Mouse (Mus musculus): ENCODE measurements around the gene Rbm33.
A peak's percentile ranks its signal among the peaks of the same experiment; 100 is the strongest.

Rbm33 gene

DNA sequence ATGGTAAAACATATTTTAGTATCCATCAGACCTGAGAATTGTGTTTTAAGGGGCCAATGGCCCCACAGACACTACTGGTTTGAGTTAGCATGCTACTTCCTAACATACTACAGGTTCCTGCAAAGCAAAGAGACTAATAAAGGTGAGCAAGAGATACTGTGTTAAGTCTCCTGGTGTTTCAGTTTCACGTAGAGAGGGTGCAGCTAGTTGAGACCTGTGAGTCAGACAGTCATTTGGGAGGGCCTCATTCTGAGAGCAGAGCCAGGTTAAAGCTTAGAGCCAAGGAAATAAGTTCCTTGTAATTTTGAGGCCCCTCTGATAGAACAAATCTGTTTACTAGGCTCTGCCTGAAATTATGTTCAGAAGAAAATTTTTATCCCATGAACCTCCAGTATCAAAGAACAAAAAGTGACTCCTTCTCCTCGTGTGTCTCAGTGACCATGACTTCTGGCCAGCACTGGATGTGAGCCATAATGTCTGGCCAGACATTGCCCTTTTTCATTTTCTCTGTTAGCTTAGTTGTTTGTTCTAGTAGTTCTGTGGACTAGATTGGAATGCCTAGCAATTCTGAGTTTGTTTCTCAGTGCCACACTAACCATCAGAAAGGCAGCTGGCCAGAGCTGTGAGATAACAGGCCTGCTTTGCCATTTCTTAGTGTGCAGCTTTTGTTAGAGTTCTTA, 95.2 kb downstream of the Rbm33 start:
- no peak for DNase-seq (ENCODE audit: low read depth, low spot score)

- no peak for DNase-seq (ENCODE audit: low read depth, low spot score)
Measured at GRCm38 (mm10) chr5:28413533-28413932, 96.6 kb downstream of the Rbm33 start.

GRCm38 (mm10) chr5:28414076-28414475, 97.2 kb downstream of the Rbm33 start:
- DNase-seq (ENCODE audit: low read depth, low spot score) = no peak

DNA sequence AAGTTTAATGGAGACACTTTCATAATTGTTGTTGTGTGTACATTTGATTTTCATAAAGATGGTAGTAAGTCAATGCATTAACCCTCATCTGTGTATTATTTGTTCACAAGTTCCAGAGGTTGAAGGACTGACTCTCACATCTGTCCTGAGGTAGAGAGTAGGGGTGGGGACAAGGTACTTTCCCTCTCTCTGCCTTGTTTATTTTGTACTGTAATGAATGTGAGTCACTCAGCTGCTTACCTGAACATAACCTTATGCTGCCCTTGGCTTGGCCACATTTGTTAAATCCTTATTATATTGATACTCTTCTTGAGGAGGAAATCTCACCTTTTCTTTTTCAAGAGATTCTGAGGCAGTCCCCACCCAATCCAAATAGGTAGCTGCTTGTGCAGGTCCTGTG, 99.1 kb downstream of the Rbm33 start:
- no peak for DNase-seq (ENCODE audit: low read depth, low spot score)

DNA sequence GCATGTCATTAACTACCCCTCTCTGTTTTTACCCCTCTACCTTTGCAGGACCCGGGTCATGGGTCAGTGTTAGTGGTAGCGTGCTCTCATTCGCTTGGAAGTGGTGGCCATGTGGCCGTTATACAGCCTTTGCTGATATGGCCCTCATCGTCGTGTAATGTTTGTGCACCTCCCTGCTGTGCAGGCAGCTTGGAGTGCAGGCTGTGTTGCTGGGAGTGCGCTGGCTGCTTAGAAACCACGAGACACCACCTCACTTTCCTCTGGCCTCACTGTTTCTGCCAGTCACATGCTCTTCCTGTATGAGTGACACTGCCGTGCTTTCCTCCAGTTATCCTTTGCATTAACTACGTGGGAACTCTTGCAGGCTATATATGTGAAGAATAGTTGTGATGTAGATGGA, 101.8 kb downstream of the Rbm33 start:
- no peak for DNase-seq (ENCODE audit: low read depth, low spot score)

GRCm38 (mm10) chr5:28419640-28420265, 102.8 kb downstream of the Rbm33 start:
- no peak for DNase-seq (ENCODE audit: low read depth, low spot score)

- no peak for DNase-seq (ENCODE audit: low read depth, low spot score)
Measured at GRCm38 (mm10) chr5:28423781-28424180, 106.9 kb downstream of the Rbm33 start.

DNA sequence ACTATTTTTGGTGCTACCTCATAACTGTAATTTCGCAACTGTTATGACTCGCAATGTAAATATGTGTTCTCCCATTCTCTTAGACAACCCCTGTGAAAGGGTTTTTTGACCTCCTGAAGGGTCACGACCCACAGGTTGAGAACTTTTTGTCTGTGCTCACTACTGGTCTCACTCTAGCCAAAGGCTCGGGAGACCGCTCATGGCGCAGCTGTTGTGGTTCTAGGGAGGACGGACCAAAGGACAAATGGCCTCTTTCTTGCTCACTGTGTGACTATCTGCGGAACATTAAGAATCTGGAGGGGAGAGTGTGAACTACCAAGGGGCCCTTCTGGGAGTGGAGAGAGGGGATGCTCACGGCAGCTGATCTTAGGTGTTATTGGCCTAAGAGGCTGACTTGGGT, 109.0 kb downstream of the Rbm33 start:
- no peak for DNase-seq (ENCODE audit: low read depth, low spot score)

DNA sequence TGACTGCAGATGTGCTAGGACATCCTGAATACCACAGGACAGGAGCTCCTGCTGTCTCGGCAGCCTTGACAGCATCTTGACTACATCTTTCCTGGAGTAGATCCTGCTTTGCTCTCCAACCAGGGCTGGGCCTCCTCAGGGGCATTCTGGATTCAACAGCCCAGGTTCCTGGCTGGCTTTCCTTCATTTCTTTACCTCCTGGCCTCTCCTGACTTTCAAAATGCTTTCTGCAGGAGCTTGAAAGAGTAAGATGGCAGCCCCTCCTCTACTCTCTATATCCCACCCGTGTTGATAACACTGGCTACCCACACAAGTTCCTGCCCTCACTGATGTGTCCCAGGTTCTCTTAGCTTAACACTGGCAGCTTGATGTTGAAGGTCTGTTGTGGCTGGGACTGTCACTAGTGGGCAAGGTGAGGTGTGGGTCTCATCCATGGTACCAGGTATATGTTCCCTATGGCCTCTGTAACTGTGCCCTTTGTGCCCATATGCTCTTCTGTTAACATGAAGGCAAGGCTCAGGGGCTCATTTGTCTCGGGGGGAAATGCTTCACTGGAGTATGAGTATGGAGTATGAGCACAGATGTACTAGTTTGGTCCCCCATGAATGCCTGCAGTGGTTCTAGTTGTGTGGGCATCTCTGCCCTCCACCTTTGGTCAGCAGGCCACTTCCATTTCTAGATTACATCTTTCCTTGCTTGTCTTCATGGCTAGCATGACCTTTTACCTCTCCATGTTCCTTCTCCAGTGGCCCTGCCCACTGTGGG, 133.4 kb downstream of the Rbm33 start:
- no peak for DNase-seq (ENCODE audit: low read depth, low spot score)

DNA sequence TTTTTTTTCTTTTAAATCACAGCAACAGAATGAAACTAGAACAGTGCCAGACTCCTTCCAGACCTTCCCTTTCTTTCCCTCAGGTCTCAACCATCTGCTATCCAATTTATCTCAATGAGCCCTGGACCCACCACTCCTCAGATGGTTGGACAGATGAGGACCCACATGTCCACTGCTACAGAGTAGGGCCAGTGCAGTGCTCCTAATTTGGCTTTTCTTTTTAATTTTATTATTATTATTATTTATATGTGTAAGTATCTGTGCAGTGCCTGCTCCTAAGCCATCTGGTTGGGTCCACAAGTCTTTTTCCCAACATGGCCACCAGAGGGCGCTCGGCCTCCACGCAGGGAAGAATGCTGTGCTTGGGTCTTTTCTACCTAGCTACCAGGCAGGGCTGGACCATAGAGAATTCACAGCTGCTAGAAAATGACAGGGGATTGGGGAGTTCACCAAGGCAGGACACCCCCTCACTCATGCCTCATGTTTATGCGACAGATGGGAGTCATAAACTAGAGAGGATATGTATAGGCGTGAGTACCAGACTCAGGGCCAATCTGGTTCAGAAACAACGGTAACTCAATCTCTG, 134.2 kb downstream of the Rbm33 start:
- peak; percentile 69 for DNase-seq (ENCODE audit: low read depth, low spot score)

DNA sequence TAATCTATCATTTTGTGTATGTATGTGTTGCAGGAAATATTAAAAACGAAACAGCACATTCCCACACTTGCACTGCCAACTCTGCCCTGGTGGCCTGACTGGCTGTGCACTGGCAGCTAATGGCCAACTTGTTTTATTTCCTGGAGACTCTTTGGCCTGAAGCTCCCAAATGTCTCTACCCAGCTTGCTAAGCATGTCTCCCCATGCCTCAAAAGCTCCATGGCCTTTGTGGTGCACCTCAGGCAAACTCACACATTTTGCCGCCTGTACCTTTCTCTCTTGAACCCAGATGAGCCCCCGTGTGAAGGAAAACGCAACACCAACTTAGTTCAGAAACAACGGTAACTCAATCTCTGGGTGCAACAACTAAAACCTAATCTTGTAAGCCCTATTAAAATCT, 136.2 kb downstream of the Rbm33 start:
- no peak for DNase-seq (ENCODE audit: low read depth, low spot score)

DNA sequence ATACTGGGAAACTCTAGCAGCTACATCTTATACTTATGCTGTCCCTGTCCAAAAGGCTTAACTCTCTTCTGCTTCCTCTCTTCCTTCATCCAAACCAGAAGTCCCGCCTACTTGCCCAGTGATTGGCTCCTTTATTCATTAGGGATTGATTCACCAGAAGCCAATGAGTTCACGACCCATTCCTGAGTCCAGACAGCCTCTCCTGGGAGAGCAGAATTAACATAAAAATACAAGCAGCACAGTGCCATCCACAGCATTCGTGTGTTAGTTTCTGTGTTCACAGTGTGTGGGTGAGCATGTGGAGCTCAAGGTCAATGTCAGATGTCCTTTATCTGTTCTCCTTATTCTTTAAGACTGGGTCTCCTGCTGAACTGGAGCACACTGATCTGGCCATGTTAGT, 136.6 kb downstream of the Rbm33 start:
- no peak for DNase-seq (ENCODE audit: low read depth, low spot score)

DNA sequence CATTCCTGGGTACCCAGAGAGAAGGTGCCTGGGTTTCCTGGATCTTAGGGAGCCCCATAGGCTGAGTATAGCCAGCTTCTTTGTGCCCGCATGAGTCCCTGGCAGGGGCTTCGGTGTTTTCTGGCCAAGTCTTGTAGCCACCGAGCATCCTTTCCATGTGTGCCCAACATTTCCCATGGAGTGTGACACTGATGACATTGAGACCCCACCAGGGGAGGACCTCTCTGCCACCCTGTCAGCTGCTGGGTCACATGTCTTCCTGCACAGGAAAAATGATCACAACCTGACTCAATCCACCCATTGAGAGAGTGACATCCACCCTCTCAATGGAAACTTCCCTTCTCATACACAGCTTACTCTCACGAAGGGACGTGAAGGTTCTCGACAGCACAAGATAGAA, 137.6 kb downstream of the Rbm33 start:
- DNase-seq (ENCODE audit: low read depth, low spot score) = no peak

DNA sequence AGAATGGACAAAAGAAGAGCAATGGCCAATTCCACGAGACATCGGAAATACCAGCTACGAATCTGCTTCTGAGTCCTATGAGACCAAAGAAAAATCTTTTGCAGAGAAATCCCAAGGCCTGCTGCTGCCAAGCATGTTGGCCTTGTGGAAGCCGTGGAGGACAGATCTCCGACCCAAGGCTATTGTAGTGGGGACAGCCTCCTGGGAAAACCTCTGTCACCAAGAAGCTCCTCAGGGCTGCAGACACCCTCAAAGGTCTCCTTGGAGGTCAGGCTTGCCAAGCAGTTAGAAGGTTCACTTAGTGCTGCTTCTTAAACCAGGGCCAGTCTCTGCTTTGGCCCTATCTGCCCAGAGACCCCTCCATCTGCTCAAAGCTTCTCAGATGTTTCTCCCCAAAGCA, 138.8 kb downstream of the Rbm33 start:
- DNase-seq (ENCODE audit: low read depth, low spot score) = no peak

- no peak for DNase-seq (ENCODE audit: low read depth, low spot score)
Measured at GRCm38 (mm10) chr5:28456366-28456765, 139.4 kb downstream of the Rbm33 start.

DNA sequence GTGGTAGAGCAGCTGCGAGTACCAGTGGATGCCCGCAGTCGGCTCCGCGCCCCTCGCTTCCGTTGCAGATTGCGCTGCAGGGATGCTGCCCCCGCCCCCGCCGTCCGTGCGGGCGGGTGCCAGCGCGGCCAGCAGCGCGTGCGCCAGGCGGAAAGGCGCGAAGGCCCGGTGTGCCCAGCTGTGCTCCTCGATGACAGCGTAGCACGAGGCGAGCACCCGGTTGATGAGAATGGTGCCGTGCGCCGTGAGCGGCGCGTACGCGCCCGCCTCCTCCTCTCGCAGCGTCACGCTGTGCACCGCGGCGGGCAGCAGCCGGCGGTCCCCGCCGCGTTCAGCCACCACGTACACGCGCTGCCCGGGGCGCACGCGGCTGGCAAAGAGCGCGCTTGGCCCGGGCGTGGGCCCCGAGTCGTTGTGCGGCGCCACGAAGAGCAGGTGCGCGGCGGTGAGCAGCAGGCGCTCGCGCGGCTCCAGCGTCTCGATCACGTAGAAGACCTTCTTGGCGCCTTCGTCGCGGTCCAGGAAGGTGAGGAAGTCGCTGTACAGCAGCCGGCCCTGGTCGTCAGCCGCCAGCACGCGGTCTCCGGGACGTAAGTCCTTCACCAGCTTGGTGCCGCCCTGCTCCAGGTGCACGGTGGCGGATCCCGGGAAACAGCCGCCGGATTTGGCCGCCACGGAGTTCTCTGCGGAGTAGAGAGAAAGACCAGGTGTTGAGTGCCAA, 141.2 kb downstream of the Rbm33 start:
- DNase-seq (ENCODE audit: low read depth, low spot score) = no peak

GRCm38 (mm10) chr5:28458821-28459240, 141.9 kb downstream of the Rbm33 start:
- DNase-seq (ENCODE audit: low read depth, low spot score) = no peak

DNA sequence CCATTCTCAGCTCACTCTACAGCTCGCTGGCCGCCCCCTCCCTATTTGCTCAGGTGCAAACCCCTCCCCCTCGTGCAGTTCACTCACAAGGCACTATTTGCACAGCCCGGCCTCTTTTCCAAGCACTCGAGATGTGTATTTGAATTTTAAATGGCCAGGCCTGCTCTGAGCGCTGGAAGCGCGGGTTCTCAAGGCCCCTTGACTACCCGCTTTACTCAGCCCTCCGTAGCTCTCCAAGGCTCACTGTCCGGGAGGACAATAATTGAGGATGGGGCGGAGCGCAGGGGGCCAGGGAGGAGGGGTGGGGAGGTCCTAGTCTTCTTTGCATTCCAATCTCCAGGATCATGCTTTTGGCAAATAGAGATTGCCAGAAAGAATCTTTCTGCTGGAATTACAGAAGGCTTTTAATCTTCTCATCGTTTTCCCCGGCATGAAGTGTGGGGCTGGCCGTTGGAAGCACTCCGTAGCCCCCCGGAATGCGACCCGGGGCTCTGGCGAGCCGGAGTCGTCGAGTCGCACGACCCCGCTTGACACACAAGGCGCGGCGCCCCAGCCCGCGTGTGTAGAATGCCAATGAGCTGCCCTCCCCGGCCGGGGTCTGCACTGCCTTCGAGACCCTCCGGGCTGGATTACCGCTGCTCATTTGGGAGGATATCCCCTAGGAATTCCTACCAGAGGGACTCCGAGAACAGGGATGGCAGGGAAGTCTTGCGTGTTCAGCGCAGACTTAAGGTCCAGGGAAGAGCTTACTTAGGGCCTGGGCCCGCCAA, 142.7 kb downstream of the Rbm33 start:
- no peak for DNase-seq (ENCODE audit: low read depth, low spot score)

GRCm38 (mm10) chr5:28460556-28461350, 143.8 kb downstream of the Rbm33 start:
- DNase-seq (ENCODE audit: low read depth, low spot score) = no peak

DNA sequence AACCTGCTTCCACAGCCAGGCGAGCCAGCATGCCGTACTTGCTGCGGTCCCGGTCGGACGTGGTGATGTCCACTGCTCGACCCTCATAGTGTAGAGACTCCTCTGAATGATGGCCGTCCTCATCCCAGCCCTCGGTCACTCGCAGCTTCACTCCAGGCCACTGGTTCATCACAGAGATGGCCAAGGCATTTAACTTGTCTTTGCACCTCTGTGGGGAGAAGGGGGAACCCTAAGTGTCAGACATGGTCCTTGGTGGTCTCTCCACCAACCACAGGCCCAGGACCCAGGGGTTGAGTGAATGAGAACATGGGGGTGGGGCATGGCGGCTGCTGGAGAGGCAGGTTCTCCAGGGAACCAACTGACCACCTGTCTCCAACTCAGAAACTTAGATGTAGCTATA, 144.5 kb downstream of the Rbm33 start:
- no peak for DNase-seq (ENCODE audit: low read depth, low spot score)

Measured in embryo, embryonic 11.5 days (tissue).